Mouse (Mus musculus) layer of hippocampus, postnatal 14 days (tissue): ENCODE results near the gene Lamp5. TPM values are rescaled to one million over a fixed set of nuclear protein-coding genes. Genes with fewer than 3 reads are reported as not detected.

ENCODE experiments used
- DNase-seq, 2 experiments: peaks; one replicate each; pipeline ENCODE4 v3.0.0; 2021 to 2022; ENCODE audit warnings: low spot score in 2 of 2, mixed read lengths in 1 of 2
- long read RNA-seq, 2 experiments: library from polyadenylated mRNA; stranded (forward); transcript quantifications; one replicate each; pipeline ENCODE4 v2.0.0; 2021
- total RNA-seq, 2 experiments: library from RNA; stranded (reverse); gene quantifications; 2 replicates each; pipeline ENCODE4 v1.2.3; 2021

Gene Lamp5
- 10 to 100 TPM; 20.6 to 25.9 TPM for total RNA-seq
- long read RNA-seq, experiment 1, transcript Lamp5-201 (6 exons, 1,955 nt): major isoform, 5 of 9 reads
- long read RNA-seq, experiment 1, partial matches to known transcripts: 0 of 9 reads
- long read RNA-seq, experiment 1, other reads (novel, unspliced or antisense): 2 of 9 reads
- long read RNA-seq, experiment 2, transcript Lamp5-201 (6 exons, 1,955 nt): major isoform, 14 of 24 reads
- long read RNA-seq, experiment 2, partial matches to known transcripts: 7 of 24 reads
- long read RNA-seq, experiment 2, other reads (novel, unspliced or antisense): 1 of 24 reads

DNA sequence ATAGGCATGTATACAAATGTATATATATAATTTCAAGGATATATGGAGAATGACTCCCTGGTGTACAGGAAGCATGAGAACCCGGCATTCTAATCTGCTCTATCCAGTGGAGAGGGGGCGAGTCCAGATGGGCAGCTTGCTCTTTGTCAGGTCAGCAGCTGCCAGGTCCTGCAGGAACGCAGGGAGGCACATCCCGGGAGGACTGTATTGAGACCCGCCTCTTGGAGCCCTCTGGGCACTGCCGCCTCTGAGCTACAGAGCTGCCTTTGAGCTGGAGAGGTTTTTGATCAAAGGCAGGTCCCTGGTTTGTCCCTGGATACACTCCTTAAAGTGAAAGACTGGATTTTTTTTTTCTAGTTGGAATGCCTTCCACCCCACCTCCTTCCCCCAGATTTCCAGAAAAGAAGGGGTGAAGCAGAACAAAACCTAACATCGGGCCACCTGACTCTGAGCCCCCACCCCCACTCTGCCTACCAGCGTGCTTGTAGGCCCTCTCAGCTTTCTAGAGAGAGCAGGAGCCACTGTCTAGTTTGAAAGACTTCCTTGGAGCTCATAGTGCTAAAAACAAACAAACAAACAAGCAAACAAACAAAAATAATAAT, at the start of gene Lamp5:
Gene Lamp5, plus strand, starts transcription at position 552 of the 602 bp plus-strand sequence.
- DNase-seq: no peak

DNA sequence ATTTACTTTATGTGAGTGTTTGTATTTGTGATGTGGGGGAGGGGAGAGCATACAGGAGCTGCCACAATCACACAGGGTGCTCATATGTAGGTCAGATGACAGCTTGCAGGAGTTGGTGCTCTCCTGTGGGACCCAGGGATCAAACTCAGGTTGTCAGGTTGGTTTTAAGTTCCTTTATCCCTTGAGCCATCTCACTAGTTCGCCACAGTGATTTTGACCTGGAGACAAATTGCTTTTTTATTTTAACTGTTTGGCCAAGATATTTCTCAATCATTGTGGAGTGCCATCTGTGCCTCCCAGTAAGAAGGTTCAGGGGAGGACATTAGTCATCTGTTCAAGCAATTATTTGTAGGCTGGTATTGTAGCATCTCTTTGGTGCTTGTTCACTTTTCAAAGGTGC, 48.2 kb upstream of the Lamp5 start:
- DNase-seq: no peak

DNA sequence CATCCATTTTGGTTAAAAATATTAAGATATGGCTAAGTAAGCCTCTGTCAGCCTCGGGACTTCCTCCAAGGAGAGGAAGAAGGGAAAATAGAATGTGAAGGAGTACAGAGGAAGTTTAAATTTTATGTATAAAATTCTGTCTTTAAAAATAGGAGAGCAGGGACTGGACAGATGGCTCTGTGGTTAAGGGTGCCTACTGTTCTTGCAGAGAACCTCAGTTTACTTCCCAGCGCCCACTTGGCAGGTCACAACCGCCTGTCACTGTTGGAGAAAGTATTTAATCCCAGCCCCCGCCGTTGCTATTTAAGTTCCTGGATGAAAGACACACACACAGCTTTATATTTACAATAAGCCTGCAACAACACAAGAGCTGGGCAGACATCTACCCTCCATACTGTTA, 45.8 kb upstream of the Lamp5 start:
- DNase-seq: no peak

DNA sequence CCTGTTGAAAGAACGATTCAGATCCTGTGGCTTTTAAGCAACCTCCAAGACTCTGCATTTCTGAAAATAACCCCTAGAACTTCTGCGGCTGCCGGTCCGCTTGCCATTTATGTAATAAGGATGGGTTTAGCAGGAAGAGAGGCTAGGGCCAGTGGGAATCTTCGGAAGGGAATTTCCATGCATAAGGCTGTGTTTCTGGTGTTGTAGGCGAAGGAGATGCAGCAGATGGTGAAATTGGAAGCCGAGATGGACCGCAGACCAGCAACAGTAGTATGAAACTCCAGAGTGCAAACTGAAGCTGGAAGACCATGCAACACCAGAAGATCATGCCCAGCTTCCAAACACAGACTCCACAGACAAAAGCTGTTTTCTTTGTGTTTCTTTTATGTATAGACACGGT, 39.3 kb upstream of the Lamp5 start:
- no peak for DNase-seq

DNA sequence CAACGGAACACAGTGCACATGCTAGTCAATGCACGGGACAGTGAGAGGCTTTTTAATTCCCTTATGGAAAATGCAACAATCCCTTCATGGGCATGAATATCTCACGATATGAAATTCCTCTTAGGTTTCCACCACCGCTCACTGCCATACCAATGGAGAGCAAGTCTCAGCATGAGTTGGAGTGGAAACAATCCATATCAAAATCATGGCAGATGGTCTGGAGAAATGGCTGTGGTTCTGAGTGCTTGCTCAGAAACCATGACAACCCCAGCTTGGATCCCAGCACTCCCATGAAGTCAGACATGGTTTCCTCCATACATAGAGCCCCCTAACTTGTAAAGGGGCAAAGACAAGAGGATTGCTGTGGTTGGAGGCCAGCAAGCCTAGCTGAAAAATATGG, 3.6 kb upstream of the Lamp5 start:
- DNase-seq: no peak

DNA sequence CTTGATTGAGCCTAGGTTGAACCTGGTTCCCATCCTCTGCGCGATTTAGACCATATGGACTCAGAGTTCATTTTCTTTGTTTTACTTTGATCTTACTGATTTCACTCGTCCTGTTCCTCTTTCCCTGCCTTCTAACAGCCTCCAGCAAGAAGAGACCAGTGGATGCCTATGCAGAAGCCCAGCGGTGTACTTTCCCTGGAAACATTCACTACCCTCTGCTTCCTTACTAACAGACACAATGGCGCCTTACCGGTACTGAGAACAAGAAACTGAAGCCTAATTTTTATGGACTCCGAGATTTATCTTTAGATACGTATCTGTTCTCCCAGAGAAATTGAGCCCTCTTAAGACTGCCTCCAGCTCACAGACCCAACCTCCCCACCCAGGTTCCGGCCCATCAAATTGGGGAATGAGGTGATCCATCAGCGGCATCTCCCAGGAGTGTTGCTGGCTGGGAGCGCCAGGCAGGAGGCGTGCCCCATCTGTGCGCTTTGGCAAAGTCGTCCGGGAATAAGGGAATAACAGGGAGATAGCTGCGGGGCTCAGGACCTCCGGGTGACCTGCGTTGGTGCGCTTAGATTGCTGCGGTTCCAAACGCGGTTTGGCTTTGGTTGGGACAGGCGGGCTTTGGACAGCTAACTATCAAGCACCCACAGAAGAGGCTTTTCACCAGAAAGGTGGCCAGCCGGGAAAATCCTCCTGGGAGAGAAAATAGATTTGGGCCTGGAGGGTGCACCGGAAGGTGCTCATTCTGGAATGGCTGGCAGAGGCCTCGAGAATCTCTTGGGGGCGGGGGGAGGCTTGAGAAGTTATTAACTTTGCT, 1.0 kb upstream of the Lamp5 start:
- peak; percentile 64 to 75 for DNase-seq

DNA sequence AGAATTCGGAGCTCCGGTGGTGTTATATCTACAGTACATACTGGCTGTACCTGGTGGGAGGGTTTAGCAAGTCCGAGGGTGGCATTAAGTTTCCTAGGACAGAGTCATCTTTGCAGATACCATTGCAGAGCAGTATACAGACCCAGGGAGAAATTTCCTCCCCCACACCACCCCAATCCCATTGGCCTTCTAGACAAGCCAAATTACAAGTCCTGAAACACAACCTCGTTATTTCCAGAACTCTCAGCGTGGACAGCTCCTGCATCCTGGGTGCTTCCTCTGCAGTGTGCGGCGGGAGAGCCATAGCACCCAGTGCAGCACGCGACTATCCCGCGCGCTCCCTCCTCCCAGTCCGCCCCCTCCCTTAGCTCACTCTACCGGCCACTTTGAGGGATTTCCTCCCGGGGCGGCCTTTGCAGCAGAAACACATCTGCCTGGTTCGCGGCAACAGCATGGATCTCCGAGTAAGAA, 5.9 kb downstream of the Lamp5 start:
- DNase-seq: peak in 1 of 2 experiments; percentile 35

DNA sequence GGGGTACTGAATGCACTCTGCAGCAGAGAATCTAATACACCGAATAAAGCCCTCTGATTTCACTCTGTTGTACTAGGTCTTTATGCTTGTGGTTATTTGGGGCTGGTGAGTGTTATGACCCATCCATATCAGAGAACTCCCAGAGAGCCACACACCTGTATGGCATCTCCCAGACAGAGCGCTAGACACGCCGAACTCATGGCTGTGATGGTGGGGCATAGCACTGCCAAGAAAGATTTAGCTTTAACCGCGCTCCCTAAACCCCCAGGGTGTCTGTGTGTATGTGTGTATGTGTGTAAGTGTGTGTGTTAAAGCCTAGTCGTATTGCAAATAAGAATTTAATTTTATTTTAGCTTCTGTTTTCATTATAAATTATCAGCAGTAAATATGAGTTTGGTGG, 6.4 kb downstream of the Lamp5 start:
- DNase-seq: no peak

DNA sequence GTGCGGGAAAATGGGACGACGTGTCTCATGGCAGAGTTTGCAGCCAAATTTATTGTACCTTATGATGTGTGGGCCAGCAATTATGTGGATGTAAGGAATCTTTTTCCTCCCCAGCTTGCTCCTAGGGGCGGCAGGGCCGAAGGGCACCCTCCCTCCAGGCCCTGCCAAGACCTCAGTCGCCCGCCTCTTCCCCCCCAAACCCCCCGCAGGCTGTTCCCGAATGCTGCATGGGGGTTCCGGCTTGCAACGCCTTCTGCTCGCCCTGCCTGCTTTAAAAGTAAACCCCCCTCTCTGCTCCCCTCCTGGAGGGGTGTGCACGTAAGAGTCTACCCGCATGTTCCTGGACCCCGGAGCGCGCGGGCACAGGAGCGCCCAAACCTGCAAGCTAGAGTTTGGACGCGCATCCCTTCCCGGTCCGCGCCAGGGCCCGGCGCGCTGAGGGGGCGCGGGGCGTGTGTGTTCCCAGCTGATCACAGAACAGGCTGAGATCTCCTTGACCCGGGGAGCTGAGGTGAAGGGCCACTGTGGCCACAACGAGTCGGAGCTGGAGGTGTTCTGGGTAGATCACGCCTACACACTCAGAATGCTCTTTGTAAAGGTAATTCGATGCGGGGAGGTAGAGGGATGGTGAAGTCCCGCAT, 7.1 kb downstream of the Lamp5 start:
- DNase-seq: no peak

DNA sequence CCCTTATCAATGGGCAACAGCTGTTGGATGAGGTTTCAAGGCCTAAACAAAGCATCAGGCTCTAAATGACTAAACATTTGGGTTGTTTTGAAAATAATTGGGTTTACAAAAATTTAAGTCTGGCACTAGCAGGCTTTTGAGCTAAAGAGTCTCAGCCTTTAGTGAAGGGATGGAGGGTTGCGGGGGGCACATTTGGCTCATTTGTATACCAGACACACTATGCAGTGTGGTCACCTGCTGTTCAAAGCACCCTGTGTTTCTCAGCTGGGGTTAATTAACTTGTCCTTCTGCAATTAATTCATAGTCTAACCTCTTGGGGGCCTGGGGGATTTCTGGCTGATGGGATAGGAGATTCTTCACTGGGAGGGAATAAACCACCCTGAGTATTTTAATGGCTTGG, 12.3 kb downstream of the Lamp5 start:
- no peak for DNase-seq

DNA sequence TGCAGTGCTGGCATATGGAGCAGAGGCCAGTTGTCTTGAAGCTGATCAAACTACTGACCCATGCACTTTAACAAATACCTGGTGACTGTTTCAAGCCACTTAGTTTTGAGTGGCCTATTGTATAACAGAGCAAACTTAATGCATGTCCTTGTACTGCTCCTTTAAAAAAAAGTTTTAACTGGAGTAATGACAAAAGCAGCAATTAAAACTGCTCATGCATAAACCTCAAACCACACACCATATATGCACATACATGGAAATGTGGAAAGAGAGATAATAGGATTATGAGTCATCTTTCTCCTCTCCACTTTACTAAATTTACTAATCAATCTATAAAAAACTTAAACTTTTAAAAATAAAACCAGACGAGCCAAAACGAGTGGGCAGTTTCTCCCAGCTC, 43.9 kb downstream of the Lamp5 start:
- DNase-seq: no peak

DNA sequence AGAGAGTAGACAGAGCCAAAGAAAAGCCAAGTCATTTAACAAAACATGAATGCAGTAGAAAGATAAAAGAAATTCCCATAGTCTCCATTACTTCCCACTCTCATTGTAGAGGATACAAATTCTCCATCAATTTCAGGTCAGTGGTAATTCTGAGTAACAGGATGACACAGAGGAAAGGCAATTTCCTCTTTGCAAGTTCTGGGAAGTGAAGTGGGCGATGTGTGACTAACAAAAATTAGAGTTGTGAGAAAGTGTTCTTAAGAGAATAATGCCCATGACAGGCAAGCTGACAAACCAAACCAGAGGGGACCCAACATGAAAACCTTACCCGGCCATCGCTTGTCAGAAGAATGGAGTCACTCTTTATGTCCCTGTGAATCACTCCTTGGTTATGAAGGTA, 45.1 kb downstream of the Lamp5 start:
- DNase-seq: no peak

DNA sequence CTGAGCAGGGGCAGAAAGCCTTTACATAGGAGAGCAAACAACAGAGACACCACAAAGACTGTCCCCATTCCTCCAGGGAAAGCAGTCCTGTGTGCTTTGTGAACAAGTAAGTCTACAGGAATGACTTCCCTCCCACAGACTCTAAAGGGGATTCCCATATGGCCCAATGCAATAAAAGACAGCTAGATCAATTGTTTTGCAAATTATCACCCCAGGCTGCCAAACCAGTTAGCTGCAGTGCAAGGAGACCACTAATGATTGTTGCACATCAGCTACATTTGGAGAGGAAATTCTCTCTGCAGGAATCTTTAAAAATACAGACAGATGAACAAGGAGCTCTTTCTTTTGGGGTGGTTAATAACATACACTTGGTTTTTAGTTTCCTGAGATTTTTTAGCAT, 55.6 kb downstream of the Lamp5 start:
- peak in 1 of 2 experiments; percentile 20 for DNase-seq

DNA sequence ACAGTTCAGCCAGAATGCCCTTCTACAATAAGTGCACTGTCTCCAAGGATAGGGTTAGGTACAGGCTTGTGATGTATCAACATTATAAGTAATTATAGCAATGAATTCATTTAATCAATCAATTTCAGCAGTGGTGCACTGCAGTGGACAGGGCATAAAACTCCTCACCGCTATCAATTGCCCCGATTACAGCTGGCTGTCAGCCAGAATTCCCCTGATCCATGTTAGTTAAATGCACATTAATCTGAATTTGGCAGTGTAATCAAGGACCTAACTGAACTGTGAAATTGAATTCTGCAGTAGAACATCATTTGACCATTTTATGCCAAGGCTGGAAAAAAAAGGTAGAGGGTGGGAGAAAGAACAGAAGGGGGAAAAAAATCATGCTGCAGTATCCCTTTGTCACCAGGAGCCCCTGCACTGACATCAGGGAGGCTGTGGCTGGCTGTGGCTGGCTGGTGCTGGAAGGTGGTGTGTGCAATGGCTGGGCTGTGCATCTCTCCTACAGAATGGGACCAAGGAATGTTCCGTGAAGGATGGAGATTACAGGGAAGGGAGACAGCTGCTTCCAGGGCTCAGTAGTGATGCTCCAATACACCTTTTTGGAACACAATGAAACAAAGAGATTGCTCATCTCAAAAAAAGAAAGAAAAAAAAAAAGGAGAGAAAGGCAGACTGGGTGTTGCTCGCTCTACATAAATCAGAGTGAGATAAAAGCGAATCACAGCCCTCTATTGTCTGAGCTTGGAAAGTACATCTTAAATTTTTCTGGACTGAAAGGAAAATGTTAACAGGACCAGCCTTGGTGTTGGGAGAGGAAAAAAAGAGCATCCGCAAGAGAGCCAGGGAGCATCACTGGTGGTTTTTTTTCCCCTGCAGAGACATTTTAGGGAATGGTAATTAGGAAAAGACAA, 56.3 kb downstream of the Lamp5 start:
- DNase-seq: peak in 1 of 2 experiments; percentile 21

DNA sequence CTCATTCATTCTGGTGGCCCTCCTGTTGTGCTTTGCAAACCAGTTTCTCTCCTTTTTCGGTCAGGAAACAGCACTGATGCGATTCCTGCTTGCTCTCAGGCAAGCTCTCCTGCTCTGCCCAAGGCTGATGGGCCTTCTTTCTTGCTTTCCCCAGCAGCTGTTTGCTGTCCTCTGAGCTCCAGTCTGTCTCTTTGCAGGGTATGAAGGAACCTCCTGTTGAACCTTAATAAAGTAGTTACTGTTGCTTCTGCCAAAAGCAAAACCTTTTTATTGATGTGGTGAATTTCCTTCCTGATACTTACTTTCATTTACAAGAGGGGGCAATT, 57.0 kb downstream of the Lamp5 start:
- peak; percentile 46 to 53 for DNase-seq

DNA sequence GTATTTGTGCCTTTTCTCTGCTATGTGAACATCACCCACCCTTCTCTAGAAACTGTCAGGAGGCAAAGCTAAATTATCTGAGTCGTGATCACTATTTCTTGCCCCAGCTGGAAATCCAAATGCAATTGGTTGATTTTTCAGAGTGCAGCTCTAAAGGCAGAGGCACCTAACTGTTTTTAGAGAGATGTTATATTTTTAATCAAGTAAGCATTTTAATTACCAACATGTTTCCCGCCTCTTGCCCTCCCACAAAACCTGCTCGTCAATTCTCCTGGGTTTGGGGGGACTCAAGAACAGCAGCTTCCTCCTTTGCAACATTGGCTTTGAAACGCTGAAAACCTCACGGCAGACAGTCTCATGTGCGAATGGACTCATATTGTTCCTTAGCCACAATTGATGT, 61.3 kb downstream of the Lamp5 start:
- DNase-seq: no peak

DNA sequence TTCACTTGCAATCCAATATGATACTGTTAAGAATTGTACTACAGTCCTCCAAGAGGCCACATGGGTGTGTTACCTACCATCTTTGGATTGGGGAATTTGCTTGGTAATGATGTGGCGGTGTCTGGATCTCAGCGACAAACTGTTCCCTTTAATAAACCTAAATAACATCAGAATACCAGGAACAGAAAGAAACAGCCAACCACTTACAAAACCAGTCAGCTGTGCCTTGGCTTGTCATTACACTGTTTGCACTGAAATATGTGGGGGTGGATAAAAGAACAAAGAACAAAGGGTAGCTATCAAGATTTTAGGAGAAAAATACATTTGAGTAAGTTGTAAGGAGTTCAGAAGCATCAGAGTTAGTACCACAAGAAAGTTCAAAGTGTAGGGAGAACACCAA, 66.0 kb downstream of the Lamp5 start:
- DNase-seq: no peak
